Mouse (Mus musculus): ENCODE measurements around the gene Itgam.
"Not testable (repeated sequence)": the region's sequence is repeated elsewhere in the genome, so short reads cannot be mapped to it uniquely, and the experiment has no call there.

Itgam gene

GRCm38 (mm10) chr7:128133596-128133995 lies 71.2 kb downstream of the Itgam start:
- no peak for DNase-seq

- DNase-seq, result no peak
Measured at GRCm38 (mm10) chr7:128136927-128137326, 74.5 kb downstream of the Itgam start.

- no peak for DNase-seq
Measured at GRCm38 (mm10) chr7:128139611-128140010, 77.2 kb downstream of the Itgam start.

GRCm38 (mm10) chr7:128150970-128151369 lies 88.5 kb downstream of the Itgam start:
- DNase-seq, result no peak

GRCm38 (mm10) chr7:128154076-128154475 lies 91.6 kb downstream of the Itgam start, which contains the start of gene Itgad:
Gene Itgad (plus strand): TSS chr7:128154376.
- no peak for DNase-seq

- no peak for DNase-seq
Measured at GRCm38 (mm10) chr7:128154924-128155323, 92.5 kb downstream of the Itgam start.

- not testable (repeated sequence) for DNase-seq
Measured at GRCm38 (mm10) chr7:128158688-128159354, 96.4 kb downstream of the Itgam start.

- no peak for DNase-seq
Measured at GRCm38 (mm10) chr7:128164001-128164400, 101.6 kb downstream of the Itgam start.

- no peak for DNase-seq
Measured at GRCm38 (mm10) chr7:128166391-128166790, 104.0 kb downstream of the Itgam start.
